Mouse (Mus musculus) MEL (cell line): ENCODE measurements around the gene Arhgap6. TPM values are rescaled to one million over a fixed set of nuclear protein-coding genes. Genes with fewer than 3 reads are reported as not detected.

ENCODE experiments used
- DNase-seq: peaks from one replicate; pipeline ENCODE4 v3.0.0; 2011; ENCODE audit warnings: low read depth, low spot score
- H3K27ac ChIP-seq: 2 replicates; pipeline ENCODE4 v1.5.1; 2012; ENCODE audit warnings: low read depth, mild to moderate bottlenecking, control low read depth, low read length, moderate library complexity; ENCODE audit not compliant: control insufficient read depth
- H3K27me3 ChIP-seq, 2 experiments: fragments of 150-350 bp in 1 of 2; sonication (generic) in 1 of 2; 2 replicates each; pipeline ENCODE4 v1.6.1; 2012; ENCODE audit warnings: low read length in 2 of 2, mild to moderate bottlenecking in 2 of 2, improper control_type of control experiment in 1 of 2, moderate library complexity in 1 of 2; ENCODE audit not compliant: insufficient read depth in 2 of 2, control insufficient read depth in 1 of 2
- H3K36me3 ChIP-seq, 2 experiments: 2 replicates each; pipeline ENCODE4 v1.6.1; 2012 to 2014; ENCODE audit warnings: low read length in 2 of 2, improper control_type of control experiment in 1 of 2, inconsistent platforms in 1 of 2, mild to moderate bottlenecking in 1 of 2; ENCODE audit not compliant: insufficient read depth in 2 of 2, control insufficient read depth in 1 of 2
- H3K4me1 ChIP-seq, 2 experiments: fragments of 150-350 bp in 1 of 2; sonication (generic) in 1 of 2; 2 replicates each; pipeline ENCODE4 v1.6.1; 2012; ENCODE audit warnings: low read length in 2 of 2, improper control_type of control experiment in 1 of 2, mild to moderate bottlenecking in 1 of 2; ENCODE audit not compliant: insufficient read depth in 2 of 2, control insufficient read depth in 1 of 2
- H3K4me3 ChIP-seq, 2 experiments: fragments of 150-350 bp in 1 of 2; sonication (generic) in 1 of 2; 2 replicates each; pipeline ENCODE4 v1.5.1; 2012; ENCODE audit warnings: low read depth in 2 of 2, low read length in 2 of 2, mild to moderate bottlenecking in 2 of 2, moderate library complexity in 2 of 2, control low read depth in 1 of 2, improper control_type of control experiment in 1 of 2; ENCODE audit not compliant: control insufficient read depth in 1 of 2, insufficient read depth in 1 of 2
- H3K79me2 ChIP-seq: 2 replicates; pipeline ENCODE4 v1.6.1; 2012; ENCODE audit warnings: mild to moderate bottlenecking, low read length, moderate library complexity; ENCODE audit not compliant: control insufficient read depth, poor library complexity, insufficient read depth
- H3K9ac ChIP-seq: 2 replicates; pipeline ENCODE4 v1.6.1; 2012; ENCODE audit warnings: low read depth, mild to moderate bottlenecking, control low read depth, low read length, moderate library complexity; ENCODE audit not compliant: control insufficient read depth, poor library complexity, severe bottlenecking
- H3K9me3 ChIP-seq: fragments of 150-350 bp; sonication (generic); replicated peaks from 2 replicates; pipeline ENCODE4 v1.6.1; 2012; ENCODE audit warnings: mild to moderate bottlenecking, low read length, improper control_type of control experiment, moderate library complexity; ENCODE audit not compliant: insufficient read depth
- BHLHE40 ChIP-seq: IDR thresholded peaks from 2 replicates; pipeline ENCODE4 v1.6.1; 2012; ENCODE audit warnings: low read depth, mild to moderate bottlenecking, inconsistent platforms, low read length, improper control_type of control experiment, borderline replicate concordance
- CHD1 ChIP-seq: IDR thresholded peaks from 2 replicates; pipeline ENCODE4 v1.6.1; 2012; ENCODE audit warnings: low read depth, mild to moderate bottlenecking, inconsistent platforms, low read length, improper control_type of control experiment
- ELF1 ChIP-seq: IDR thresholded peaks from 2 replicates; pipeline ENCODE4 v1.6.1; 2014; ENCODE audit warnings: low read depth, mild to moderate bottlenecking, inconsistent platforms, low read length, improper control_type of control experiment, moderate library complexity
- EP300 ChIP-seq, 2 experiments: IDR thresholded peaks; 2 replicates each; pipeline ENCODE4 v1.6.1; 2011; ENCODE audit warnings: improper control_type of control experiment in 2 of 2, low read length in 2 of 2, low read depth in 1 of 2, mild to moderate bottlenecking in 1 of 2
- ETS1 ChIP-seq: IDR thresholded peaks from 2 replicates; pipeline ENCODE4 v1.6.1; 2012; ENCODE audit warnings: low read depth, mild to moderate bottlenecking, inconsistent platforms, low read length, improper control_type of control experiment, moderate library complexity
- GABPA ChIP-seq: IDR thresholded peaks from 2 replicates; pipeline ENCODE4 v1.6.1; 2012; ENCODE audit warnings: low read depth, mild to moderate bottlenecking, inconsistent platforms, low read length, improper control_type of control experiment, moderate library complexity
- GATA1 ChIP-seq: IDR thresholded peaks from 2 replicates; pipeline ENCODE4 v1.6.1; 2011; ENCODE audit warnings: low read depth, low read length, improper control_type of control experiment
- HCFC1 ChIP-seq: IDR thresholded peaks from 2 replicates; pipeline ENCODE4 v1.6.1; 2012; ENCODE audit warnings: low read depth, mild to moderate bottlenecking, inconsistent platforms, low read length, improper control_type of control experiment, moderate library complexity
- JUND ChIP-seq: IDR thresholded peaks from 2 replicates; pipeline ENCODE4 v1.6.1; 2011; ENCODE audit warnings: low read depth, mild to moderate bottlenecking, improper control_type of control experiment, low read length
- KAT2A ChIP-seq: conservative IDR thresholded peaks from 2 replicates; pipeline ENCODE4 v1.6.1; 2012; ENCODE audit warnings: low read depth, low read length, improper control_type of control experiment, inconsistent platforms
- MAFK ChIP-seq: IDR thresholded peaks from 2 replicates; pipeline ENCODE4 v1.6.1; 2011; ENCODE audit warnings: low read depth, mild to moderate bottlenecking, low read length, improper control_type of control experiment, borderline replicate concordance
- MAX ChIP-seq: IDR thresholded peaks from 2 replicates; pipeline ENCODE4 v1.6.1; 2011; ENCODE audit warnings: low read length, improper control_type of control experiment
- MXI1 ChIP-seq: IDR thresholded peaks from 2 replicates; pipeline ENCODE4 v1.6.1; 2011; ENCODE audit warnings: mild to moderate bottlenecking, low read depth, low read length, improper control_type of control experiment
- MYC ChIP-seq: IDR thresholded peaks from 2 replicates; pipeline ENCODE4 v1.6.1; 2011; ENCODE audit warnings: low read depth, mild to moderate bottlenecking, low read length, improper control_type of control experiment, moderate library complexity
- POLR2A ChIP-seq, 2 experiments: IDR thresholded peaks; 2 replicates each; pipeline ENCODE4 v1.6.1; 2011 to 2012; ENCODE audit warnings: low read length in 2 of 2, mild to moderate bottlenecking in 2 of 2, control low read depth in 1 of 2, improper control_type of control experiment in 1 of 2, low read depth in 1 of 2, moderate library complexity in 1 of 2; ENCODE audit not compliant: control insufficient read depth in 1 of 2, insufficient read depth in 1 of 2, poor library complexity in 1 of 2
- RCOR1 ChIP-seq: IDR thresholded peaks from 2 replicates; pipeline ENCODE4 v1.6.1; 2012; ENCODE audit warnings: low read depth, mild to moderate bottlenecking, inconsistent platforms, low read length, improper control_type of control experiment
- SMC3 ChIP-seq: IDR thresholded peaks from 2 replicates; pipeline ENCODE4 v1.6.1; 2011; ENCODE audit warnings: low read depth, low read length, improper control_type of control experiment
- TAL1 ChIP-seq: IDR thresholded peaks from 2 replicates; pipeline ENCODE4 v1.6.1; 2012; ENCODE audit warnings: mild to moderate bottlenecking, inconsistent platforms, low read length, moderate library complexity, mixed read lengths
- TBP ChIP-seq: IDR thresholded peaks from 2 replicates; pipeline ENCODE4 v1.8.0; 2011; ENCODE audit warnings: low read depth, low read length, improper control_type of control experiment
- TCF12 ChIP-seq: IDR thresholded peaks from 2 replicates; pipeline ENCODE4 v1.6.1; 2014; ENCODE audit warnings: low read depth, mild to moderate bottlenecking, inconsistent platforms, low read length, improper control_type of control experiment, moderate library complexity
- USF2 ChIP-seq, 2 experiments: IDR thresholded peaks; 2 replicates each; pipeline ENCODE4 v1.6.1; 2011 to 2012; ENCODE audit warnings: improper control_type of control experiment in 2 of 2, low read length in 2 of 2, borderline replicate concordance in 1 of 2, inconsistent platforms in 1 of 2, low read depth in 1 of 2, mild to moderate bottlenecking in 1 of 2; ENCODE audit not compliant: insufficient read depth in 1 of 2
- polyA plus RNA-seq, 2 experiments: library from polyadenylated mRNA; stranded (reverse) in 1 of 2; unstranded in 1 of 2; fragments of >175 nt in 1 of 2; fragments of >200 nt in 1 of 2; gene quantifications; 2 replicates each; pipeline versions ENCODE4 v1.2.1 to v1.2.4; 2012; ENCODE audit warnings: low replicate concordance in 2 of 2, low read depth in 1 of 2; ENCODE audit not compliant: insufficient read length in 2 of 2, insufficient read depth in 1 of 2, missing spikeins in 1 of 2
- total RNA-seq: library from RNA; depleted of rRNA; stranded (reverse); fragments of 300-350 nt; gene quantifications from 2 replicates; pipeline ENCODE4 v1.2.3, GENCODE M21; 2012

The Arhgap6 gene
- total and polyA plus RNA-seq, 3 experiments: 4.4 to 21.7 TPM; not detected in 1

DNA sequence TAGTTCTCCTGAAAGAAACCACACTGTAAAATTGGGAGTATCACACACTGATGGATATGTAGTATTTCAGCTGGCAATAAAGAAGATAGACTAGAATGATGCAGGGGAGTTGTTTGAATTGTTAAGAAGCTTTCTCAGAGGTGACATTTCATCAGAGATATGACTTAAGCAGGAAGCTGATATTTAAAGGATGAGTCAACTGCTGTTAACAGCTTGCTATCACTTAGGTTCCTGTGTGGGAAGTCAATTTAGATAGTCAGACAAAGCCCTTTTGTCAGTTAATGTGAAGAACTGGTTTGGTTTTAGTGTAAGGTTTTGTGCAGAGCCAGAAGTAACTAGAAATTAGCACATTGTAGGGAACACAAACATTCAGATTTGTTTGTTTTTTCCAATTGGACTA, 300.7 kb downstream of the Arhgap6 start:
- no peaks in the 10 kb centered on the region for H3K9me3 ChIP-seq
- no peak for TF ChIP-seq USF2 (IDR thresholded peaks at IDR 0.05; ENCODE audit: borderline replicate concordance in 1 of 2, insufficient read depth in 1 of 2, low read depth in 1 of 2, low read length in 2 of 2)
- TF ChIP-seq GATA1: peak; percentile 99
- peak; percentile 87 for TF ChIP-seq TAL1
- peak; percentile 79 for TF ChIP-seq TBP
- peaks cover 23 to 55% of the 10 kb centered on the region in 2 experiments for H3K4me1 ChIP-seq
- peaks cover 0 to 55% of the 10 kb centered on the region in 2 experiments; a peak in 2 of 4 replicates for H3K36me3 ChIP-seq
- peak overlapping the region; percentile 36; the same call in 1 of the 2 replicates for H3K9ac ChIP-seq
- H3K4me3 ChIP-seq: peak overlapping the region in 1 of 2 experiments; percentile 6; a peak in 2 of 4 replicates
- peaks cover 13% of the 10 kb centered on the region; the same call in 1 of the 2 replicates for H3K79me2 ChIP-seq
- DNase-seq: peak; percentile 91
- H3K27ac ChIP-seq: no peak overlapping the region
- H3K27me3 ChIP-seq: no peaks in the 10 kb centered on the region

DNA sequence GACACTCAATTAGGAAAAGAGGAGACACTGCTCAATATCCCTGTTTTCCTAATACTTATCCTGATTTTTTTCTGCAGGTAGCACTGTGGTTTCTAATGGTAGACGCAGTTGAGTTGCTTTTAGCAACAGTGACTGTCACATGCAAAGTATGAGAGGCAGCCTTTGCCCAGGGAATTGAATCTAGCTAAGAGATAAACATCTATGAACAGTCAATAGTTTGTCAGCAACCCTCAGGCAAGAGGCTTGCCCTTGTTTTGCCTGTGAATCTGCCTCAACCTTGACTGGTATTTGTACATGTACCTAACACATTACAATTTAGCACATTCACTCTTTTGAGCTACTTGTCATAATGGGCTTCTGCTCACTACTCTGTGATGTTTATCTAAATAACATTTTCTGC, 307.8 kb downstream of the Arhgap6 start:
- Histone ChIP-seq H3K9ac (no peak overlapping the region), H3K9me3 (no peaks in the 10 kb centered on the region), H3K27me3 (no peaks in the 10 kb centered on the region), H3K79me2 (peaks cover 11% of the 10 kb centered on the region), H3K27ac (0 out of 2 replicates have a peak overlapping the region, but pooled peaks have one; percentile 2), H3K36me3 (peaks cover 0 to 60% of the 10 kb centered on the region in 2 experiments; a peak in 2 of 4 replicates), H3K4me3 (no peak overlapping the region), H3K4me1 (peaks cover 26 to 44% of the 10 kb centered on the region in 2 experiments)
- TF ChIP-seq JUND: no peak
- peak; percentile 34; the same call in 1 of the 2 replicates for TF ChIP-seq GATA1
- no peak for DNase-seq

- Histone ChIP-seq H3K4me1 (peaks cover 22 to 31% of the 10 kb centered on the region in 2 experiments), H3K9ac (peak overlapping the region; percentile 46; the same call in 1 of the 2 replicates), H3K27me3 (no peaks in the 10 kb centered on the region), H3K36me3 (peaks cover 0 to 58% of the 10 kb centered on the region in 2 experiments; a peak in 2 of 4 replicates), H3K9me3 (no peaks in the 10 kb centered on the region), H3K4me3 (peak overlapping the region in 1 of 2 experiments; percentile 11; a peak in 1 of 4 replicates), H3K79me2 (peaks cover 2% of the 10 kb centered on the region), H3K27ac (peak overlapping the region; percentile 75)
- peak; percentile 89 for DNase-seq
- peak; percentile 41; the same call in 1 of the 2 replicates for TF ChIP-seq HCFC1
- peak; percentile 86 for TF ChIP-seq TCF12
- TF ChIP-seq MXI1: peak; percentile 65
- TF ChIP-seq GATA1: peak; percentile 82
- 0 out of 2 replicates have a peak, but pooled peaks have one; percentile 24 for TF ChIP-seq GABPA
- TF ChIP-seq POLR2A (IDR thresholded peaks at IDR 0.05; ENCODE audit: control insufficient read depth in 1 of 2, insufficient read depth in 1 of 2, low read depth in 1 of 2, low read length in 2 of 2, poor library complexity in 1 of 2): 0 out of 4 replicates have a peak, but pooled peaks of 1 of the 2 experiments have one; percentile 31
- TF ChIP-seq EP300 (IDR thresholded peaks at IDR 0.05; ENCODE audit: low read depth in 1 of 2, low read length in 2 of 2): peak; percentile 89 to 90
- peak; percentile 65; the same call in 1 of the 2 replicates for TF ChIP-seq MYC
- no peak for TF ChIP-seq KAT2A
- peak; percentile 84 for TF ChIP-seq ETS1
- TF ChIP-seq JUND: 0 out of 2 replicates have a peak, but pooled peaks have one; percentile 54
- no peak for TF ChIP-seq ELF1
- 0 out of 2 replicates have a peak, but pooled peaks have one; percentile 17 for TF ChIP-seq SMC3
- TF ChIP-seq MAFK: no peak
- TF ChIP-seq RCOR1: peak; percentile 74; the same call in 1 of the 2 replicates
- TF ChIP-seq CHD1: no peak
- TF ChIP-seq BHLHE40: peak; percentile 77; the same call in 1 of the 2 replicates
- peak; percentile 92 for TF ChIP-seq TAL1
- peak; percentile 57; the same call in 1 of the 2 replicates for TF ChIP-seq MAX
Observed at GRCm38 (mm10) chrX:169106048-169106622, 311.2 kb downstream of the Arhgap6 start.
